In the genomic region with DNA sequence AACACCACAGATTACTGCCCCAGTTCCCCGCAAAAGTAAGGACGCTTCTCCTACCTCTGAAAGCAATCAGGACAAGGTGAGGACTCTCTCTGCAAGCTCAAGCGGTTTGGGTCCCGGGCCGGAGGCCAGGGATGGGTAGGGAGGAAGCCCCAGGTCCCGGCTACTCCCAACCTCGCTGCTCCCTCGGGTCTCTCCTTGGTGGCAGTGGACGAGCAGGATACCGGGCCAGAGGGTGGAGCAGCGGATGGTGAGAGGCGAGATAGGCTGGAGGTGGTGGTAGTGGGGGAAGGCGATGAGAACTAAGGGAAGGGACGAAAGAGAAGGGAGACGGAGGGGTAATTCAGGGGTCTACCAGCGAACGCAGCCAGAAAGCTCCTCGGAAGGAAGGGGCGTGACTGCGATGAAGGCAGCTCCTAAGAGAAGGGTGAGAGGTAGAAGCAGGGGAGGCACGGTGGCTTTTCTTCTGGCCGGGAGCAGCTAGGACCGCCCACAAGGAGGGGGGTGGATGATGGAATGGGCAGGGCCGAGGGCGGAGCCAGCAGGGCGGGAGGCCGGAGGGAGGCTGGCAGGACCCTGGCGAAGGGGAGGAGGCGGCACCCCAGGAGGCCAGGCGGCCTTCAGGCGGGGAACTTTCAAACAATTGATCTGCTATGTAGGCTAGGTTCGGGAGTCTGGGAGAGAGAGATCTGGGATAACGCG, we compare ENCODE assay signal across 7 mouse cellular contexts. TPM values are rescaled to one million over a fixed set of nuclear protein-coding genes. Genes with fewer than 3 reads are reported as not detected.
DNase-seq lines count a peak whose midpoint lies in the region; ATAC-seq and TF ChIP-seq lines count a peak whose summit lies in the region.

Gene Amot, minus strand, starts transcription at position 465 of the 699 bp plus-strand sequence.

- H3K4me3 ChIP-seq in intestine, embryonic 16.5 days (ENCODE audit: low read length): peak within 1 kb of the TSS; percentile 58
- peak within 1 kb of the TSS; percentile 67 for H3K4me3 ChIP-seq in limb, embryonic 10.5 days
- H3K4me3 ChIP-seq in midbrain, embryonic 12.5 days: peak within 1 kb of the TSS; percentile 47
- peak within 1 kb of the TSS; percentile 86 for H3K4me3 ChIP-seq in small intestine, adult 2 months (ENCODE audit: low read depth, low read length)

- no peak for TF ChIP-seq CTCF in small intestine, adult 2 months (IDR thresholded peaks at IDR 0.05; ENCODE audit: extremely low read depth, insufficient read length, insufficient replicate concordance, low read depth, low read length)

- peak within 1 kb of the TSS; percentile 68 for H3K9ac ChIP-seq in intestine, embryonic 16.5 days (ENCODE audit: low read depth, low read length)
- peak within 1 kb of the TSS; percentile 48; the same call in 1 of the 2 replicates for H3K9ac ChIP-seq in midbrain, embryonic 12.5 days (replicated peaks)

- ATAC-seq in intestine, embryonic 16.5 days: peak; percentile 95
- ATAC-seq in midbrain, embryonic 12.5 days (ENCODE audit: low FRiP score, low read depth): peak; percentile 94

- peak within 1 kb of the TSS; percentile 54 for H3K27ac ChIP-seq in intestine, embryonic 16.5 days (ENCODE audit: low read length)
- H3K27ac ChIP-seq in limb, embryonic 10.5 days: peak within 1 kb of the TSS; percentile 85
- H3K27ac ChIP-seq in midbrain, embryonic 12.5 days (replicated peaks): no peak within 1 kb of the TSS
- H3K27ac ChIP-seq in small intestine, adult 2 months (ENCODE audit: insufficient read depth, low read depth, low read length): peak within 1 kb of the TSS; percentile 42; the same call in 1 of the 2 replicates

- no peaks in the 10 kb centered on the region for H3K4me1 ChIP-seq in intestine, embryonic 16.5 days (ENCODE audit: control insufficient read depth, insufficient read depth, low read length)
- H3K4me1 ChIP-seq in limb, embryonic 10.5 days: peaks cover 13% of the 10 kb centered on the region
- 0 out of 2 replicates have a peak, but pooled peaks cover 3% of the 10 kb centered on the region for H3K4me1 ChIP-seq in midbrain, embryonic 12.5 days
- no peaks in the 10 kb centered on the region for H3K4me1 ChIP-seq in small intestine, adult 2 months (ENCODE audit: control insufficient read depth, insufficient read depth, insufficient read length, low read length)

- DNase-seq in adrenal gland, postnatal 14 days: peak; percentile 93
- DNase-seq in embryo, embryonic 9.5 days (ENCODE audit: extremely low spot score): peak; percentile 87
- DNase-seq in gastrocnemius, postnatal 4 days (ENCODE audit: low spot score in 2 of 2): peak; percentile 63 to 79
- DNase-seq in limb, embryonic 10.5 days (ENCODE audit: low spot score): peak; percentile 85

- TF ChIP-seq POLR2A in small intestine, adult 2 months (IDR thresholded peaks at IDR 0.05; ENCODE audit: low read depth, low read length): peak; percentile 40; the same call in 1 of the 2 replicates

- H3K36me3 ChIP-seq in intestine, embryonic 16.5 days (ENCODE audit: control insufficient read depth, insufficient read depth, low read length): no peaks in the 10 kb centered on the region
- peaks cover 5% of the 10 kb centered on the region; the same call in 1 of the 2 replicates for H3K36me3 ChIP-seq in limb, embryonic 10.5 days
- no peaks in the 10 kb centered on the region for H3K36me3 ChIP-seq in midbrain, embryonic 12.5 days
- H3K36me3 ChIP-seq in small intestine, adult 2 months (ENCODE audit: control insufficient read depth, insufficient read depth, low read length): no peaks in the 10 kb centered on the region

- no peaks in the 10 kb centered on the region for H3K9me3 ChIP-seq in intestine, embryonic 16.5 days (ENCODE audit: control insufficient read depth, low read length)
- H3K9me3 ChIP-seq in limb, embryonic 10.5 days (replicated peaks): no peaks in the 10 kb centered on the region
- H3K9me3 ChIP-seq in midbrain, embryonic 12.5 days: no peaks in the 10 kb centered on the region

- H3K4me2 ChIP-seq in intestine, embryonic 16.5 days (ENCODE audit: low read depth, low read length): peak within 1 kb of the TSS; percentile 55
- peak within 1 kb of the TSS; percentile 56 for H3K4me2 ChIP-seq in midbrain, embryonic 12.5 days (replicated peaks)

- no peaks in the 10 kb centered on the region for H3K27me3 ChIP-seq in intestine, embryonic 16.5 days (replicated peaks; ENCODE audit: control insufficient read depth, insufficient read depth, low read length)
- peaks cover 47% of the 10 kb centered on the region for H3K27me3 ChIP-seq in limb, embryonic 10.5 days (ENCODE audit: low read depth, poor library complexity, severe bottlenecking)
- H3K27me3 ChIP-seq in midbrain, embryonic 12.5 days: peaks cover 11% of the 10 kb centered on the region
- no peaks in the 10 kb centered on the region for H3K27me3 ChIP-seq in small intestine, adult 2 months (ENCODE audit: control insufficient read depth, insufficient read depth, low read length)

- 14% methylated on average over 34 of the region's 34 CpGs for WGBS in intestine, embryonic 16.5 days
- WGBS in limb, embryonic 10.5 days: 11% methylated on average over 34 of the region's 34 CpGs
- WGBS in midbrain, embryonic 12.5 days: 15% methylated on average over 33 of the region's 34 CpGs
- WGBS in small intestine, adult 2 months: 13% methylated on average over 31 of the region's 34 CpGs

RNA-seq across cellular contexts. Expression of gene Amot, which starts in this region (rescaled TPM):
- total RNA-seq in adrenal gland, postnatal 14 days (2021): 7.1 and 7.9 TPM in 2 replicates
- total RNA-seq in gastrocnemius, postnatal 4 days (2021): 100 to 1,000 TPM; 163 to 171 TPM
- polyA plus RNA-seq in intestine, embryonic 16.5 days (2015; fragmentation: Nextera tagmentation; extraction: Ambion mirVana): 14.2 and 15.4 TPM in 2 replicates
- 40.8 and 68.8 TPM in 2 replicates for polyA plus RNA-seq in limb, embryonic 10.5 days (2016; fragmentation: Nextera tagmentation; extraction: Ambion mirVana)
- polyA plus RNA-seq in midbrain, embryonic 12.5 days (2016; fragmentation: Nextera tagmentation; extraction: Ambion mirVana): 9.6 and 12.1 TPM in 2 replicates
- polyA plus RNA-seq in small intestine, adult 2 months (2012; rRNA removed): 6.7 and 12.1 TPM in 2 replicates

Comparison
In these comparisons a context has a peak if more than half of its experiments do, and no peak if none do; other contexts are left out.
1. RNA of gene Amot (total RNA-seq): 163 to 171 TPM in gastrocnemius, postnatal 4 days; 7.1 to 7.9 TPM in adrenal gland, postnatal 14 days; every median in the first group is over 10 times any median in the second.
2. Peak in every context shown above with its lines, with median percentiles within 50 percentile points of each other: DNase-seq and H3K4me3 ChIP-seq.